Mouse (Mus musculus) heart, adult 2 months (tissue): ENCODE results near the gene Chst3.

Experiments
- CTCF ChIP-seq: fragments of 200-600 bp; IDR thresholded peaks from 2 replicates; pipeline ENCODE4 v1.8.1; 2022; ENCODE audit warnings: antibody characterized with exemption, mild to moderate bottlenecking, moderate library complexity
- POLR2A ChIP-seq: fragments of 200-500 bp; IDR thresholded peaks from 2 replicates; pipeline ENCODE4 v1.6.1; 2011; ENCODE audit warnings: mild to moderate bottlenecking, low read depth, low read length, control low read depth; ENCODE audit not compliant: insufficient read depth

- no peak for TF ChIP-seq CTCF
- TF ChIP-seq POLR2A: no peak
Observed at GRCm38 (mm10) chr10:60256088-60256487, 37.0 kb upstream of the Chst3 start.
